Mouse (Mus musculus) CD4-positive, CD25-positive, alpha-beta regulatory T cell, adult 2 months (primary cell): ENCODE measurements around the gene Olfr1441.

Experiments used
- DNase-seq: peaks from one replicate; pipeline ENCODE4 v3.0.0-alpha.2; 2012; ENCODE audit warnings: low read depth, low spot score

Olfr1441 gene

GRCm38 (mm10) chr19:12462851-12463721, 45.9 kb downstream of the Olfr1441 start:
- DNase-seq, result no peak

- no peak for DNase-seq
These were observed 46.4 kb downstream of the Olfr1441 start for GRCm38 (mm10) chr19:12463722-12464035.

- no peak for DNase-seq
These were observed 46.9 kb downstream of the Olfr1441 start for GRCm38 (mm10) chr19:12464127-12464526.

GRCm38 (mm10) chr19:12464674-12465073, 47.4 kb downstream of the Olfr1441 start:
- no peak for DNase-seq

- no peak for DNase-seq
These were observed 48.4 kb downstream of the Olfr1441 start for GRCm38 (mm10) chr19:12465530-12466144.

- DNase-seq, result peak; percentile 86
These were observed 49.0 kb downstream of the Olfr1441 start for GRCm38 (mm10) chr19:12466204-12466603.

- DNase-seq, result peak; percentile 79
These were observed 50.2 kb downstream of the Olfr1441 start for GRCm38 (mm10) chr19:12467436-12467835.

GRCm38 (mm10) chr19:12471866-12472265, 54.6 kb downstream of the Olfr1441 start:
- peak; percentile 67 for DNase-seq

GRCm38 (mm10) chr19:12472381-12472976, 55.2 kb downstream of the Olfr1441 start:
- peak; percentile 39 for DNase-seq
